Mouse (Mus musculus) thymus, postnatal 14 days (tissue): ENCODE data around the gene Tmem204.

Experiments used
- DNase-seq: peaks from one replicate; pipeline ENCODE4 v3.0.0; 2021

Tmem204 gene

GRCm38 (mm10) chr17:25082887-25083286 lies 504 bp downstream of the Tmem204 start:
- DNase-seq = no peak

GRCm38 (mm10) chr17:25082081-25082847 lies 1.1 kb downstream of the Tmem204 start:
- DNase-seq = no peak

DNA sequence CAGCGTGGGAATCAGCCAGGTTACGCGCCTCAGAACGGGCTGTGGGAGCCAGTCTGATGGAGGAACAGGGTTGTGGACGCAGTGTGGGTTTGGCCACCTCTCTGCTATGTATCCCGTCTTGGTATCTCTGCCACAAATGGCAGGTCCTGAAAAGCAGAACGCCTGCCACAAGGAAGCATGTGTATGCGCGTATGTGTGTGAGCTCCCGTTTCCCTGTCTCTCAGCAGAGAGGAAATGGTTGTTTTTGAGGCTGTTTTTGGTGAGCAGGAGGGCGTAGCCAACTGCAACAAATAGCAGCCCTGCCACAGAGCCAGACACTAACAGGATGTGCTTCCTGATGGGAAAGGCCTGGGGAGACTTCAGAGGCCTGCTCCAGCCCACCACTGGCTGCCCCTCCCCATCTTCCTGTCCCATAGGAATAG lies 2.4 kb downstream of the Tmem204 start:
- DNase-seq = no peak

DNA sequence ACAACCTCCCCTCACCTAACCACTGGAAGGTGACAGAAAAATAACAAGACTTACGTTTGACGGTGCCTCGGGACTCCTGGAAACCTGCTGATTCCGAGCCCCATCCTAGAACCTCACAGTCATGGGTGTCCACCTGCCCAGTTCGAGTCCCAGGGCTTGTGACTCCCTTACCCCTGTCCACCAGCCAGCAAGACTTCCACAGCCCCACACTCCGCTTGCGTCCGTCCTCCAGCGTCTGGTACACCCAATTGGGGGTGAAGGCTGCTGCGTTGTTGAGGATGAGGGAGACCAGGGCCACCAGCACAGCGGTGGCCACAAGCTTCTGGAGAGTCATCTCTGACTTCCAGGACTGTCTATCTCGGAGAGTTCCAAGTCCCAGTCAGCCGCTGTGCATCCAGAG lies 3.2 kb downstream of the Tmem204 start:
- no peak for DNase-seq

DNA sequence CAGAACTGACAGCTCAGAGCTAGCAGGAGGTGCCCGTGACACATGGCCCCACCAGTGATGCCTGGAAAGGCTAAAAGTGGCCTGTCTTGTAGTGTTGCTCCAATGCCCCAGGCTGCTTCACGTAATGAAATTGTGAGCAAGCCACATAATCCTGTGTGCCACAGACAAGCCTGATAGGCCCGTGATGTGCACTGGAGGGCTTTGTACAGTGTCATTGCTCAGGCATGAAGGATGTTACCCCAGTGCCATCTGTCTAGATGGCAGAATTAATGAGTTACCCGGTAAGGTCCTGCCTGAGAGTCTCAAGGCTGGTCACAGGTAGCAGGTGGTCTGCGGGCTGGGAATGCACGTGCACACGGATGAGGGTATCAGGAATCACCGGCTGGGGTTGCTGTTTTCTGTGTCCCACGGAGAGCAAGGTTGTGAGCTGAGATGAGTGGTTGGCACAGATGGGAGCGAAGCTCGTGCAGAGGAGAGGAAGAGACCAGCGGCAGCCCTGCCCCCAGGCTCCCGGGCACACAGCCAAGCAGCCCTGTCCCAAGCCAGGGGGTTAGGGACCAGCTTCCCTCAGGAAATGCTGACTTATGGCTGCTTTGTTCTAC lies 5.5 kb downstream of the Tmem204 start:
- DNase-seq = no peak

GRCm38 (mm10) chr17:25076906-25077305 lies 6.5 kb downstream of the Tmem204 start:
- DNase-seq = no peak

- no peak for DNase-seq
Measured at GRCm38 (mm10) chr17:25068690-25069089, 14.7 kb downstream of the Tmem204 start.

DNA sequence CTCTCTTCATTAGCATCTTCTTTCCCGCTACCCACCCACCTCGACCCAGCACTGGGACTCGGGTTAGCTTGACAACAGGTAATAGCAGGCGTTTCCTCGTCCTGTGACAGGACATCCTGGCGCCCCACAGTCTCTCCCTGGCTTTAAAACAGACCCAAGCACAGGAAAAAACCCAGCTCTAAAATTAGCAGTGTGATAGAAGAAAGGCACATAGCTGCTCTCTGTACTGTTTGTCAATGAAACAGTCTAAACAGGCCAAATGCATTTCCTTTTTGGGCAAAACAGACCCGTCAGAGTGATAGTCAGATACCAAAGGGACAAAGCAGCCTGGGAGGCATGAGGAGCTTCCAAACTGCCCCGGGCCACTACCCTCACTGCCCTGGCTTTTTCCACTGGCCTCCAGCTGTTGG lies 15.9 kb downstream of the Tmem204 start:
- DNase-seq = no peak

GRCm38 (mm10) chr17:25066595-25066994 lies 16.8 kb downstream of the Tmem204 start:
- DNase-seq = no peak

- DNase-seq = no peak
Measured at GRCm38 (mm10) chr17:25065189-25065588, 18.2 kb downstream of the Tmem204 start.

DNA sequence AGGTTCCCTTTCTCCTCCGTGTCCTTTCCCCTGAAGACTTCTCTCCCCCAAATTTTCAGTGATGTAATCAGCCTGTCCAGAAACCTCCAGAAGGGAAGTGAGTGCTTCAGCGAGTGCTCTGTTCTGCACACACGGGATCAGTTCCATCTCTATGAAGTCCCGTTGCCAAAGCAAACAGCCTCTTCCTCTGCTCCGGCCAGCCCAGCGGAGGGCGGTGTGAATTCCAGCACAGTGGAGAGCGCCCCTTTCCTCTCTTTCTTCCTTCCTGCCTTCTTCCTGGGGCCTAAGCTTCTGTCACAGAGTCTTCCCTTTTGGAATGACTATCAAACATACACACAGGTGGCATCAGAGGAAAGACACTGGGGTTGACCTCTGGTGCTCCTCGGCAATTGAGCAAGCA lies 19.0 kb downstream of the Tmem204 start:
- no peak for DNase-seq

- DNase-seq = no peak
Measured at GRCm38 (mm10) chr17:25063872-25064271, 19.5 kb downstream of the Tmem204 start.

DNA sequence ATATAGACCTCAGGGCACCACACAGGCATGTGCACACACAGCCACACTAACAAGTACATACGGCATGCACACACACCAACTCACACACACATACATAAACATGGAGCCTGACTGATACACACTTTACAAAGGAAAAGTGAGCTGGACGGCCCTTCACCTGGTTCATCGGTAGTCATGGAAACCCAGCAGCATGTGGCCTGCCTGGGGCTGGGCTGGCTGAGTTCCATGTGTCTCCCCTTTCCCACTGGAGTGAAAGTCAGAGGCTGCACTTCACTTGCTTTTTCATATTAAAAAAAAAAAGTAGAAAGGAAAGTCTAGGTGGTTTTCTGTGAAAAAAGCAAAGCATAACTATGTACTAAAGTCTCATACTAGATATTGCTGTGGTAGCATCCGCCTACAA lies 20.1 kb downstream of the Tmem204 start:
- DNase-seq = no peak

- no peak for DNase-seq
Measured at GRCm38 (mm10) chr17:25057041-25057440, 26.4 kb downstream of the Tmem204 start.

DNA sequence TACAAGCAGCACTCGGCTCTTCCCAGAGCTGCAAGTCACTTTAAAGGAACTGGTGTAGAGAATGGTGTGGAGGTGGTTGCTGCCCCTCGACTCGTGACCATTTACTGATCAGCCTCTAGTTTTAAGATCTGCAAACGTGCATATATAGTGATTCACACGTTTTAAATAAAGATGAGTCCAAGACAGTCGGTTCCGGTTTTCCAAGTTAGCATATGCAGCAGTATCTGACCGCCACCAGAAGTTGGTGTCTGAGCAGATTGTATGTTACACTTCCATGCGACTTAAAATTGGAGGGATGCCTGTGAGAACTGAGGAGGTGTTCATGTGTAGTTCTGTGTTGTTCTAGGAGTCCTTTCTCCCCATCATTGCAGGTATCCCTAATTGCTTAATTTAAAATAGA lies 30.1 kb downstream of the Tmem204 start:
- no peak for DNase-seq

- DNase-seq = no peak
Measured at GRCm38 (mm10) chr17:25047143-25047542, 36.2 kb downstream of the Tmem204 start.

DNA sequence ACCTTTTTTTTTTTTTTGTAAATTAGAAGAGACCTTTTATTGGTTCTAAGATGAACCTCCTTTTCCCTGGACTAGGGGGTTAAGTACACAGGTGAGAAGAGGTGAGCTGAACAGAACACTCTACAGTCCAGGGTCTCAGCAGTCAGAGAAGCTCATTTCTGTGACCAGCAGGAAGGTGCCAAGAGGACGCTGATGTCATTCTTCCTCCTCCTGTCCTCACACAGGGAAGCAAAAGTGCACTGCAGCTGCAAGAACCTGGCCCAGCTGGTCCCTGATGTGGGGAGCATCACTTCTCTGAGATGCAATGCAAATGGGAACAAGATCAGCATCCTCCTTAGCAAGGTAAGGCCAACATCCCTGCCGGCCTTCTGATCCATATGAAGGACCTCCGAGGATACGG lies 38.1 kb downstream of the Tmem204 start:
- DNase-seq = no peak

GRCm38 (mm10) chr17:25044879-25045278 lies 38.5 kb downstream of the Tmem204 start:
- DNase-seq = no peak

DNA sequence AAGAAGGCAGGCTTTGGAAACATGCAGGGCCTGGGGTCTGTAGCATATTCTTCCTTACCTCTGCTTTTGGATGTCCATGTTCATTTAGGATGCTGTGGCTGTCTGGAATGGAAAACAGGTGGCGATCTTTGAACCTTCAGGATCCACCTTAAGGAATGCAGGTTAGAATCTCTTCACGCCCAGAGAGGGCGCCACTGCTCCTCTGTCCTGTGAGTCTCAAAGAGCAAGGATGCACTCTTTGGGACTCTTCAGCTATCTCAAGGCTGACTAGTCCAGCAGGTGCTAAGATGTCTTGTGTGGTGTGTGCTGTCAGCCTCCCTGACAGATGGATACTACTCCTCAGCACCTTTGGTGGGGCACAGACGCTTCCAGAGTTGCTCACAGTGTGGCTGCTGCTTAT lies 47.2 kb downstream of the Tmem204 start:
- DNase-seq = no peak

GRCm38 (mm10) chr17:25016292-25017132 lies 66.9 kb downstream of the Tmem204 start:
- peak; percentile 66 for DNase-seq

DNA sequence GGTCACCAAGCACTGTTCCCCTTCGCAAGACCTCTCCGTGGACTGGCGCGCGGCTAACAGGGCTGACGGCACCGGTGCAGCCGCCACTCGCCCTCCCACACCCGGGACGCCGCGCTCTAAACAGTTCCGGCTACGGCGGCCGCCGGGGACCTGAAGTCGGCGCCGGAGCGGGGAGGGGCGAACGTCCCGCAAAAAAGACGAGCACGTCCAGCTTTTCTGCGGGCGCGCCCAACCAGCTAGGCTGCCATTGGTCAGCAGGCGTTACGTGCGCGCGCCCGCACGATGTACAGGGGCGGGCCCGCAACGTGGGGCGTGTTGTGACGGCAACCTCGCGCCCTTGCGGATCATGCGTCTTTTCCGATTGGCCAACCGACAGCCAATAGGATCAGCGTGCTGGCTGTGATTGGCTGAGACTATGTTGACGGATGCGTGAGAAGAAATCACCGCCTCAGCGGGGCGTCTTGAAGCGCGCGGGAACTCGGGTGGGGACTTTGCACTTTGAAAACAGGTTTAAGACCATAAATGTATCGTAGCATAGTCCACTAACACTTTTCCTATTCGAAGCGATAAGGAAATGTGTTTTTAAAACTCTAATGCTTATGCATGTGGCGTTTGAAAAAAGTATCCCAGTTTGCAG lies 67.6 kb downstream of the Tmem204 start, which contains the start of the genes Cramp1l and Ift140:
TSS of gene Cramp1l (minus strand) at position 134 of the 637 bp plus-strand sequence.
TSS of gene Ift140 (plus strand) at position 431 of the 637 bp plus-strand sequence.
- DNase-seq = peak; percentile 98

DNA sequence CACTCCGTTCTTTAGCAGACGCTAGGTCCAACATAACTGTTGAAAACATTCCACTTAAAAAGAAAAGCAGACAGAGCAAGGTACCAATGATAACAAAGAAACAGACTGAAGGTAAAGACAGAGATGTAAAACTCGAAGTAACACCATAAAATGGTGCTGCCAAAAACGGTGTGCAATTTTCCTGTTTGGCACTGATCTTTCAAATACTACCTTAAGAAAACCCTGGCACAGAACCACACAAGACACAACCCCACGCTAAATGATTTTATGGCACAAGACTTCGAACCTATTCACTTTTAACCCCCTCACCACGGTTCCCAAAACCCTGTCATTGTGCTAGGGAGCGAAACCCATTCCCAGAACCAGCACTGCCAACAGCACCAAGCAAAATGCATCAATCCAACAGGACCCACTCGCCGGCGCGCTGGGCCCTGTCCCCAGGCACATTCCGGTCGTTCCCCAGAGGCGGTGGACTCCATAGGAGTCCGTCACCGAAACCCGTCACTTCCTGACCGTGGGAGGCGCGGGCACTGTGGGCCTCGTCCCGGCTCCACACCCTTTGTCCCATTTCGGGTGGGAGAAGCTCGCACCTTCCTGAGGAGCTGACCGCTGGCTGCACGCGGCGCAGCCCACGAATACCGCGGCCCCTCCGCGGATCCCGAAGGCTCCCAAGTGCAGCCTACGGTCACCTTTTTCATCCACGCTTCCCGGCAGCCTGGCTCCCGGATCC lies 68.4 kb downstream of the Tmem204 start:
- peak; percentile 47 for DNase-seq
